Mouse (Mus musculus) limb, embryonic 11.5 days (tissue): ENCODE data around the gene Dact3. TPM values are rescaled to one million over a fixed set of nuclear protein-coding genes. Genes with fewer than 3 reads are reported as not detected.
A peak's percentile ranks its signal among the peaks of the same experiment; 100 is the strongest.

ENCODE experiments used
- ATAC-seq: fragments of 200-750 bp; cut with Nextera tagmentation; 2 replicates; pipeline ENCODE4 v1.8.0; 2017; ENCODE audit warnings: low read depth; ENCODE audit not compliant: insufficient number of reproducible peaks, low FRiP score, low TSS enrichment
- DNase-seq: peaks from one replicate; pipeline ENCODE4 v3.0.0-alpha.2; 2015; ENCODE audit warnings: low spot score
- H3K27ac ChIP-seq: fragments of 300-500 bp; sonication (generic); replicated peaks from 2 replicates; pipeline ENCODE4 v1.5.1; 2014; ENCODE audit warnings: low read depth, mild to moderate bottlenecking, low read length
- H3K27me3 ChIP-seq: fragments of 300-500 bp; sonication (generic); 2 replicates; pipeline ENCODE4 v1.6.1; 2014; ENCODE audit warnings: mild to moderate bottlenecking, low read length, mixed read lengths; ENCODE audit not compliant: control insufficient read depth, insufficient read depth
- H3K36me3 ChIP-seq: fragments of 300-500 bp; sonication (generic); 2 replicates; pipeline ENCODE4 v1.6.1; 2014; ENCODE audit warnings: mild to moderate bottlenecking, low read length, moderate library complexity, mixed read lengths; ENCODE audit not compliant: control insufficient read depth, insufficient read depth
- H3K4me1 ChIP-seq: fragments of 300-500 bp; sonication (generic); 2 replicates; pipeline ENCODE4 v1.6.1; 2014; ENCODE audit warnings: low read length, mixed read lengths; ENCODE audit not compliant: control insufficient read depth, insufficient read depth
- H3K4me2 ChIP-seq: fragments of 300-500 bp; sonication (generic); 2 replicates; pipeline ENCODE4 v1.6.1; 2014; ENCODE audit warnings: low read depth, mild to moderate bottlenecking, moderate library complexity; ENCODE audit not compliant: severe bottlenecking
- H3K4me3 ChIP-seq: fragments of 300-500 bp; sonication (generic); 2 replicates; pipeline ENCODE4 v1.5.1; 2014; ENCODE audit warnings: low read depth, low read length
- H3K9ac ChIP-seq: fragments of 300-500 bp; sonication (generic); 2 replicates; pipeline ENCODE4 v1.6.1; 2014; ENCODE audit warnings: mild to moderate bottlenecking, low read length
- H3K9me3 ChIP-seq: fragments of 300-500 bp; sonication (generic); 2 replicates; pipeline ENCODE4 v1.6.1; 2016; ENCODE audit warnings: low read length; ENCODE audit not compliant: control insufficient read depth
- WGBS: fragments of 180-500 bp; shearing (Covaris S2); extraction: QIAGEN DNeasy Blood & Tissue Kit; methylation state at CpG from one replicate; pipeline ENCODE4 v1.1.7; 2014; 5-methylcytosine and 5-hydroxymethylcytosine counted together
- polyA plus RNA-seq: library from polyadenylated mRNA; unstranded; fragments of >200 nt; fragmentation: Nextera tagmentation; extraction: Ambion mirVana; gene quantifications from 2 replicates; pipeline ENCODE4 v1.2.1, GENCODE M21; 2014

Gene Dact3
- polyA plus RNA-seq, 1 experiment from 2014 or later: 14.6 TPM

DNA sequence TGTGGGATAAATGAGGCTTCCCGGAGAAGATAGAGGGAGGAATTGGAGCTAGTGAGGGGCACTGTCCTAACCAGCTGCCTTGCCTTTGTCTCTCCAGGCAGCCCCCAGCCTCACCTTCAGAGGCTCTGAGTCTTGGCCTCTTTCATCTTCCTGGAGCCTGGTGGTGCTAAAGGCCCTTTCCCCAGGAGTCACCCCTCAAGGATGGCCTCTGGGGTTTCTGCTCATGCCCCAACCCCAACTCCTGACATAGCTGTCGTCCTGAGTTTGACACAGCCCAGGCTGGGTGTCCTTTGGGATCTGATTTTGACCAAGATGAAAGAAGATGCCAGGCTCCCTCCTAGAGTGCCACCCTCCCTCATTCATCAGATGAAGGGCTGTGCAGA is 35.0 kb upstream of the Dact3 start:
- DNase-seq (no peak), ATAC-seq (no peak)
- H3K36me3 ChIP-seq: peaks cover 28% of the 10 kb centered on the region
- H3K4me1 ChIP-seq: peaks cover 13% of the 10 kb centered on the region
- H3K9me3 ChIP-seq: no peaks in the 10 kb centered on the region
- no peak overlapping the region for H3K27ac ChIP-seq
- no peak overlapping the region for H3K4me3 ChIP-seq
- no peak overlapping the region for H3K4me2 ChIP-seq
- H3K27me3 ChIP-seq: no peaks in the 10 kb centered on the region
- H3K9ac ChIP-seq: no peak overlapping the region
- 85% methylated on average over 2 of the region's 2 CpGs for WGBS

GRCm38 (mm10) chr7:16841078-16841477 is 34.0 kb upstream of the Dact3 start:
- no peaks in the 10 kb centered on the region for H3K27me3 ChIP-seq
- H3K36me3 ChIP-seq: peaks cover 28% of the 10 kb centered on the region
- H3K4me1 ChIP-seq: peaks cover 22% of the 10 kb centered on the region
- ATAC-seq (no peak), DNase-seq (no peak)
- 83% methylated on average over 4 of the region's 4 CpGs for WGBS
- no peaks in the 10 kb centered on the region for H3K9me3 ChIP-seq
- no peak overlapping the region for H3K4me2 ChIP-seq
- no peak overlapping the region for H3K27ac ChIP-seq
- H3K4me3 ChIP-seq: no peak overlapping the region
- no peak overlapping the region for H3K9ac ChIP-seq

DNA sequence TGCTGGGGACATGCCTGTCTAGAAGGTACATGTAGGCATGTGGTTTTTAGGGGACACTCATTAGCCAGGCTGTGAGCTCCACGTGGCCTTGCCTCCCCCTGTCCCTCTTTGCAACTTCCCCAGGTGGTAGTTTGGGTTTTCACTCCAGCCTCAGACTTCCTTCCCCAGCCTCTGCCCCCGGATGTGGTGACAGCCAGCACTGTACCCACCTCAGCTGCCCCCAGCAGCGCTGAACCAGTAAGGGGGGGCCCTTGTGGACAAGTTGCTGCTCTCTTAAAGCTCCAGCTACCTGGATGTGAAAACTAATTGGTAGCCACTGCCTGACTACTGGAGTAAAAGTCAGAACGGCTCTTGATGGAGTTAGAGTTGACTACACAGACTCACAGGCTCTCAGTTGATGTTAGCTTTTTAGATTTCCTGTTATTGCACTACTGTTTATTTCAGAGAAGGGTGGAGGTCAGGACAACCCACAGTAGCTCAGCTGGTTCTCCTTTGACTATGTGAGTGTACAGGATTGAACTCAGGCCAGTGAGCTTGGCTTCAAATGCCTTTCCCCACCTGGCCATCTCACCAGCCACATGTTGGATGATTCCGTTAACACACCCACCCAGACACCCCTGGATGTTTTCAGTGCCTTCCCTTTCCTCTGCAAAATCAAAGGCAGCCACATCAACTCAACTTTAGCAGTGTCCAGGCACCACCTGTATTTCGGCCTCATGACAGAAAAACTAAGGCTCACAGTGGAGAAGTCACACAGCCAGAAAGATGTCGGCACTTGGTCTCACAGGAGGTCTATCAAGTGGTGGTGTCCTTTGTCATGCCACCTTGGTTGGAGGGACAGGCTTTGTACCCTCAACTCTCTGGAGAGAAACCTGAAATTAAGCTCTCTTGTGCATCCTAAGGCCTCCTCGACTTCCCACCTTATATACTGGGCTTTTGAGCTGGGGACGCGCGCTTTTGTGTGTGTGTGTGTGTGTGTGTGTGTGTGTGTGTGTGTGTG is 33.3 kb upstream of the Dact3 start:
- H3K27me3 ChIP-seq: no peaks in the 10 kb centered on the region
- H3K27ac ChIP-seq: peak overlapping the region; percentile 73
- peaks cover 28% of the 10 kb centered on the region for H3K36me3 ChIP-seq
- peaks cover 22% of the 10 kb centered on the region for H3K4me1 ChIP-seq
- WGBS: 42% methylated on average over 11 of the region's 11 CpGs
- H3K9ac ChIP-seq: no peak overlapping the region
- ATAC-seq (no peak), DNase-seq (no peak)
- peak overlapping the region; percentile 99 for H3K4me2 ChIP-seq
- H3K4me3 ChIP-seq: peak overlapping the region; percentile 65; the same call in 1 of the 2 replicates
- H3K9me3 ChIP-seq: no peaks in the 10 kb centered on the region

DNA sequence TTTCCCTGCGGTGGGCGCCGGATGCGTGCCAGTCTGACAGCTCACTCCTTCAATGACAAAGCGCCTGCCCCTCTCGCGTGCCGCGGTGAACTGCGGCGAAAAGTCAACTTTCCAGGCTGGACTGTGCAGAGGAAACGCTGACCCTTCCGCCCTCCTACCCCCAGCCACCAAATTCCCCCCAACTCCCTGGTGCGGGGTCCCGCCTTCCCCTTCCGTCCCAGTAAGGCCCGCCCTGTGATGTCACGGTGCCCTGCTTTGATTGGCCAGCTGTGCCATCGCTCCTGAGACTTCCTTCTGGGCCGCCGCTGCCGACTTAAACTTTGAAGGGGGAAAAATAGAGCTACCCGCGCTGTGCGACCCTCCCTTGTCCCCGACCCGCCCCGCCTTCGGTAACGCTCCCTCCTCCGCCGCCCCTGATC is 32.5 kb upstream of the Dact3 start, which contains the start of gene Prkd2:
TSS of gene Prkd2 (plus strand) at position 258 of the 419 bp plus-strand sequence.
- H3K27me3 ChIP-seq: no peaks in the 10 kb centered on the region
- H3K4me1 ChIP-seq: peaks cover 22% of the 10 kb centered on the region
- no peaks in the 10 kb centered on the region for H3K9me3 ChIP-seq
- H3K4me2 ChIP-seq: peak within 1 kb of the TSS; percentile 99
- peak within 1 kb of the TSS; percentile 73 for H3K27ac ChIP-seq
- peaks cover 25% of the 10 kb centered on the region for H3K36me3 ChIP-seq
- H3K9ac ChIP-seq: peak within 1 kb of the TSS; percentile 74
- WGBS: 0% methylated on average over 31 of the region's 32 CpGs
- DNase-seq (peak; percentile 92), ATAC-seq (peak; percentile 81)
- H3K4me3 ChIP-seq: peak within 1 kb of the TSS; percentile 65

DNA sequence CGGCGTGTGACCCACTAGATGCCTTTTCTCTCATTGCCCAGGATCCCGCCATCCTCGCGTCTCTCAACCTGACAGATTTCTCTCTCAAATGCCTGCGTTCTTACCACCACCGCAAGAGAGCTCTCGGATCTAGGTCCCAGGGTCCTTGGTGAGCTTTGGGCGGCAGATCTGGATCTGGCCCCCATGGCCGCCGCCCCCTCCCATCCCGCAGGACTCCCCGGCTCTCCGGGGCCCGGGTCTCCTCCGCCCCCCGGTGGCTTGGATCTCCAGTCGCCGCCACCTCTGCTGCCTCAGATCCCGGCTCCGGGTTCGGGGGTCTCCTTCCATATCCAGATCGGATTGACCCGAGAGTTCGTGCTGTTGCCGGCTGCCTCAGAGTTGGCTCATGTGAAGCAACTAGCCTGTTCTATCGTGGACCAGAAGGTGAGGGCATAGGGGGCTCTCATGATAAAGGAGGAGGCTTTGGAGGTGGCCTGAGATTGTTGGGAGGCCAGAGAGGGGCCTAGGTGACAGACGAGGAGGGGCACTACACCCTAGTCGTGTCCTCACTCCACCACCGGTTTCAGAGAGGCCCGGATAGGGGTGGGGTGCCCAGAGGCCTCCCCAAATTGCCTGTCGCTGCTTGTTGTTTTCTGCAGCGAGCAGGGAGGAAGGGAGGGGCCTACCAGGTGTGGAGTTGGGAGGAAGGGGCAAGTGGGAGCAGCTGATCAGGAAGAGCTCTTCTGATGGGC is 31.5 kb upstream of the Dact3 start:
- WGBS: 1% methylated on average over 33 of the region's 33 CpGs
- H3K4me1 ChIP-seq: peaks cover 22% of the 10 kb centered on the region
- H3K4me2 ChIP-seq: peak overlapping the region; percentile 99
- H3K9ac ChIP-seq: peak overlapping the region; percentile 74
- peaks cover 16% of the 10 kb centered on the region for H3K36me3 ChIP-seq
- ATAC-seq (no peak), DNase-seq (peak; percentile 49)
- no peaks in the 10 kb centered on the region for H3K9me3 ChIP-seq
- peak overlapping the region; percentile 65 for H3K4me3 ChIP-seq
- no peaks in the 10 kb centered on the region for H3K27me3 ChIP-seq
- H3K27ac ChIP-seq: peak overlapping the region; percentile 73; the same call in 1 of the 2 replicates

DNA sequence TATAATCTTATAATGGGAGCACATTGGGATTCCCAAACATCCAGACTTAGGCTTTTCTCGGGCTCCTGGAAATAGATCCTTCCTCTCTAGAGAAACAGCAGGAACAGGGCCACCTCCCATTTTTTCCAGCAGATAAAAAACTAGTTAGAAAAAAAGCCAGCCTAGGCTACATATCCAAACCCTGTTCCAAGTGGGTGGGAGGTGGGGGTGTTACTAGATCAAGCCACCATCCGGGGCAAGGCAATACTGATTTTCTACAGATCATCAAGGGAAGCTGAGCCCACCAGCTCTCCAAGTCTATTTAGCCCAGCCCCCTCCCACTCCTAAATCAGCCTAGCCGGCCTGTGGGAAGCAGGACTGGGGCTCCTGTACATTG is 30.4 kb upstream of the Dact3 start:
- 0 out of 2 replicates have a peak overlapping the region, but pooled peaks have one; percentile 34 for H3K9ac ChIP-seq
- WGBS: 56% methylated on average over 3 of the region's 3 CpGs
- ATAC-seq: no peak
- peak overlapping the region; percentile 99 for H3K4me2 ChIP-seq
- H3K27ac ChIP-seq: no peak overlapping the region
- no peaks in the 10 kb centered on the region for H3K9me3 ChIP-seq
- peaks cover 22% of the 10 kb centered on the region for H3K4me1 ChIP-seq
- no peaks in the 10 kb centered on the region for H3K27me3 ChIP-seq
- H3K4me3 ChIP-seq: peak overlapping the region; percentile 14; the same call in 1 of the 2 replicates
- no peak for DNase-seq
- peaks cover 10% of the 10 kb centered on the region for H3K36me3 ChIP-seq

DNA sequence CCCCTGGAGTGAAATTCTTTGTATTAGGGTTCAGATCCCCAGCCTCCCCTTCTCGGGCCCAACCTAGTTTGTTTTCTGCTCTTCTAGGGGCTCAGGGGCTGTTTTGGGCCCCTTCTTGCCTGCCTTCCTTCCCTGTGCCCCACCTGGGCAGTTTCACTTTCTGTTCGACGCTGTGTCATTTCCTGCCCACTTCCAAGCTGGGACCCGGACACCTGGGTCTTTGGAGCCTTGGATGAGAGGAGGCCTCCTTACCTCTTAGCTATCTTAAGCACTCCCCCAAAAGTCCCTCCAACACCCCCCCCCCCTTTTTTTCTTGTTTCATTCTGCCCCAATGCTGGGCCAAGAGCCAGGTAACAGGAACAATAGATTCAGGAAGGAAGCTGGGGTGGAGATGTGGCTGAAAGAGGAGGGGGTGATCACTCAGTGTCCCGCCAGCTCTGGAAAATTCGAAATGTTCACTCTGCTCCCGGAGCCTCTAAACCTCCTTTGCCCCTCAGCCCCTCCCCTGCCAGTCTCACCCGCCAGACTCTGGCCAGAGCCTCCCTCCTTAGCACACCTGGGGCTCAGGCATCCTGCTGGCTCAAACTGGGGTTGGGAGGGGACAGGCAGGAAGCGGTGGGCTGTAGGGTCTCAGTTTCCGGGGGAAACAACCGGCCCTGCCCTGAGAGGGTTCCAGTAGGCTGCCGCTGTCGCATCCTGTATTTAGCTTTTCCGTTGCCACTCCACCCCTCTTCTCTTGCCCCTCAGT is 29.9 kb upstream of the Dact3 start:
- DNase-seq: peak; percentile 42
- Histone ChIP-seq H3K4me3 (peak overlapping the region; percentile 14; the same call in 1 of the 2 replicates), H3K4me2 (peak overlapping the region; percentile 99), H3K27ac (peak overlapping the region; percentile 30; the same call in 1 of the 2 replicates), H3K4me1 (peaks cover 22% of the 10 kb centered on the region), H3K9me3 (no peaks in the 10 kb centered on the region), H3K9ac (peak overlapping the region; percentile 45), H3K36me3 (peaks cover 11% of the 10 kb centered on the region), H3K27me3 (no peaks in the 10 kb centered on the region)
- WGBS: 28% methylated on average over 14 of the region's 14 CpGs
- no peak for ATAC-seq
